Mouse (Mus musculus) neutrophil, adult 5-6 weeks (primary cell): ENCODE results near the gene Ccser1. TPM values are rescaled to one million over a fixed set of nuclear protein-coding genes. Genes with fewer than 3 reads are reported as not detected.
"Not testable (repeated sequence)": the region's sequence is repeated elsewhere in the genome, so short reads cannot be mapped to it uniquely, and the experiment has no call there.

Source experiments
- ATAC-seq: fragments of 151-379, 151-347 bp; 2 replicates; pipeline ENCODE4 v1.8.0; 2017; ENCODE audit warnings: mild to moderate bottlenecking, moderate TSS enrichment; ENCODE audit not compliant: insufficient number of reproducible peaks, poor library complexity, low FRiP score, severe bottlenecking; ENCODE audit errors: extremely low read depth
- total RNA-seq: library from RNA; stranded (forward); fragments of 200-1000 nt; gene quantifications from 2 replicates; pipeline ENCODE4 v1.2.3, GENCODE M21; 2017

The Ccser1 gene
- total RNA-seq, 1 experiment from 2014 or later, result 0.35 TPM

DNA sequence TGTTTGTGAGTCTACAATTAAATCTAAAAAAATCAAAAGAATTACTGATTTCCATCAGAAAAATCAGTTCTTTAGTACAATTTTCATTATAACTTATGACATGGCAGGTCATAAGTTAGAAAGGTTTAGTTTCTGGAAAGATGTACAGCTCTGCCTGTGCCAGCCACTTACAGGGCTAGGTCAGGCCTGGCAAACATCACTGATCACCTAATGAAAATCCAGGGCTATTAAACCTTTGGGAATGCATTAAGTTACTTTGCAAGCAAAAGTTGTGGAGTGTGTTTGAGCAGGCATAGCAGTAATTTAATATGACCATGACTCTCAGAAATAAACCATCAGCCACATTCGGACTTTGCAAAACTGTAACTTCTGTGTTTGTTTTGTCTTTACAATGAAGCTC, 36.4 kb downstream of the Ccser1 start:
- ATAC-seq, result no peak

DNA sequence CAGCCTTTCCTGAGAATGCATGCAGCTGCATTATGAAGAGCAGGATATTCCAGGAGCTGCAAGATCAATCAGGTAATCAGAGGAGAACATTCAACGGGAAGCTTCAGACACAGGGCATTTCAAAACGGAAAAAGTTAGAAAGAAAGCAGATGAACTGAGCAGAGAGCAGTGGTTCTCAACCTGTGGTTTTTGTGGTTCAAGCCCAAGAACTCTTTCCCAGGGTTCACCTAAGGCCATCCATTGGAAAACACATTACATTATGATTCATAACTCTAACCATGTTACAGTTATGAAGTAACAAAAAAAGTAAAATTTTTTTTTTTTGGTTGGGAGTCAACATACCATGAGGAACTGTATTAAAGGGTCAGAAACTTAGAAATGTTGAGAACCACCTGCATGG, 37.6 kb downstream of the Ccser1 start:
- no peak for ATAC-seq

DNA sequence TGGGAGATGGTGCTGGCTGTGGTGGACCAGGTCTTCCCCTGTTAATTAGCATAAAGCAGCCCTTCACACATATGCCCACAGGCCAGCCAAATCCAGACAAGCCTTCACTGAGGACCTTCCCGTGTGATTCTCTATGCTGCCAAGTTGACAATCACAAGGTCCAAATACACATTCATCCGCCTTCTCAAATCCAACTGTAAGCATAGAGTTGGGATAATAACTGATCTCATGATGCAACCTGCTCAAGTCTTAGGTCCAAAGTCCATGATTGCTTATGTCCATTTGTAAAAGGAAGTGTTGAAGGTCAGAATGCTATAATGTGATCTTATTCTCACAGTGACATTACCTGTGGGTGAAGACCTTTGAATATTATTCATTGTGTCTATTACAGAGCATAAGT, 43.4 kb downstream of the Ccser1 start:
- ATAC-seq, result no peak

DNA sequence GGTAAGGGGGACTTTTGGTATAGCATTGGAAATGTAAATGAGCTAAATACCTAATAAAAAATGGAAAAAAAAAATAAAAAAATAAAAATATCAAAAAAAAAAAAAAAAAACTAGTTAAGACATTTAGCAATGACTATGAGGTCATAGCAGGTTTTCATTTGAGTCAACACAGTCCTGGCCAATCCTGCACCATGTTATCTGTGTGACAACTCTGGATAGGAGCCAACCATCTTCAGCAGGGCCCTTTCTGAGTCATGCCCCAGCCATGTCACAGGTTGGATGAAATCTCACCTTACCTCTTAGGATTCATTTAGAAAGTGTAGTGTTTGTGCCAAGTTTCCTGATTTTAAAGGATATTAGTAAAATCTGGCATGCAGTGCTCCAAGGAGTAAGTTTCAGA, 45.2 kb downstream of the Ccser1 start:
- no peak for ATAC-seq

DNA sequence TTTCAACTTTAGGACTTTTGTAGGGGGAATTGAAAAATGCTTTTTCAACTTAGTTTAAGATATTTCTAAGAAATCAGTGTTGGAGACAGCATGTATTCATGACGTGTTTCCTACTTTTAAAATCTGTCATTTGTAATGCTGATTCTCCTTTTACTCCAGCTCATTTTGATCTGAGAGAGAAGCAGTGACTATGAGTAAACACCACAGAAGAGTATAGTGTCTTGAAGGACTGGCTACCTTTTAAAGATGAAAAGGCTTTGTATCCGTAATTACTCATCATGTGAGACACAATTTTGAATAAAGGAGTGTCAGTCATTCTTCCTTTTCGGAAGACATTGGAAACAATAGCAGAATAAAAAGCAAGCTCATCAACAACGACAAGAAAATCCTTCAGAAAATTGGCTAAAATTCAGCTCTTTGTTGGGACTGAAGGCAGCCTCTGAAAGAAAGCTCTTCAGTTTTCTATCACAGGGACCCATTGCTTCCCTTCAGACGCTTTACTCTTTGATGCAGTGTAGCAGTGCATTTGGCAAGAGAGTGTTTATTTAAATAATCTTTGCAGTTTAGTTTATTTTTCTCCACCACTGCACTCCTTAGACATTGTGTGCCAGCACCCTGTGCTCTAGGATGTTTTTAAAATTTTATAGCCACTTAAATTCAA, 50.1 kb downstream of the Ccser1 start:
- no peak for ATAC-seq

DNA sequence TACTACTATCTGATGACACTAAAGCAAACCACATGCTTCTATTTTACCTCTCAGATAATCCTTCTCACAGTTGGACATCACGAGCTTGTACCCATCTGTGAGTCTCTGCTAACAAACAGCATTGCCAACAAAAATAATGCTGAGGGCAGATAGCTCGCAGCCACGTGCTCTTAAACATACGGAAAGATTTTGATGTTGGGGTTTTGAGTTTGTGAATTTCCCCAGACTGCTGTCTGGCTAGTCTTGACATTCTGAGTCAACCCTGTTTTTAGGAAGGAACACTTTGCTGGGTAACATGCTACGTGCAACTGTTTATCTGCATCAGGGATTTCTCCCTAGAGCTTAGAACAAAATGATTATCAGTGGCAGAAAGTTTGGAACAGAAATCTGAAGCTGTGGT, 52.9 kb downstream of the Ccser1 start:
- ATAC-seq, result no peak

DNA sequence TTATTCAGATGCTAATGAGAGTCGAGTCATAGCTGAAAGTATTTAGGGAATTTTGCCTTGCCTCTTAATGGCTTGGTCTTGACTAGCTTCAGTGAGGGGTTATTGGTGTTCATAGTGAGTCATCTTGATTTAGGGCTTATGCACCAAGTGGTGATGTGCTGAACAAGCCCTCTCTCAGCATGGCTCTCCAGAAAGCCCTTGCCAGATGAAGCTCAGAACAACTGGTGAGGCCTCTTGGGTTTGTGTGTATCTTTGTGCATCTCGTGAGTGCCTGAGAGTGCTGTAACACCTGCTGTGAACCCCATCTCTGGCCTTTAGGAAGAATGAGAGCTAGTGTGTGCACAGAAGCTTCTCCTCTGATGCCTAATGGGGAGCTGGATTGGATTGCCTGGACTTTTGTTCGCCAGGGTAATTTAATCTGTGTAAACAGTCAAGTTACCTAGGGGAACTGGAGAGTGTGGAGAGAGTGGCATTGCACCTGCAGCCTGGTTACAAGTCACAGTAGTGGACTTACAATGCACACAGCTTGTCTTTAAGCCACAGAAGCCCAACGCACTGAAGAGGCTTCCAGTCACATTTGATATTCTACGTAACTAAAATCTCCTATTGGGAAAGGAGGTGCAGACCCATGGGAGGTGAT, 53.5 kb downstream of the Ccser1 start:
- ATAC-seq, result no peak

DNA sequence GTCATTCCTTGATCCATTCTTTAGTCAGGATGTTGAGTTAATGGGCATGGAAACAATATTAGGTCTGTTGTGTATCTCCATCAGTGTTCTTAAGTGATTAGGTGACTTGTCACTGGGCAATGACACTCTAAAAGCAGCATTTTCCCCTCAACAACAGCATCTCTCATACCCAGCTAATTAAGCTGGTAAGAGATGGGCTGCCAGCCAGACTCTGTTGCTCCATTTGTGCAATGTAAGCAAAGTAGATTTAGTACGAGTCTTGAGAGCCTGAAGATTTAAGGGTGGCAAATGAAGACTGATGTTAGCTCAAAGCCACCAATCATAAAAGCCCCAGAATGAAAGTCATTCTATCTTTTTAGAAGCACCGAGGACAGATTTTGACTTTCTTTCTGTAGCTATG, 60.5 kb downstream of the Ccser1 start:
- ATAC-seq, result no peak

DNA sequence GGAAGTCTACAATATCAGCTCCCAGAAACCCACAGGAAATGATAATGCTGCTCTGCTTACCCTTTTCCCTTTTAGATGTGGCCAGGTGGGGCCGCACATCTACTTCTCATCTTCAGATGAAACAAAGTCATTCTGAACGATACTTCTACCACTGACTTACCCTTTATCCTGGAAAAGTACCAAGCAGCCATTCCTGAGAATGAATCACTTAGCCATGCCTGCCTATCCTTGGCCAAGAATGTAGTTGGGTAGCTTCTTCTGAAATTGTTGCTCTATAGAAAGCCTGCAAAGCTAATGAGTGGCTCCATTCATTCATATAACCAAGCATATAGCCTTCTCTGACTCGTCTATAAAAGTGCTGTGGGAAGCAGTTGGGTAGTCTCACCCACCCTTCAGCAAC, 62.4 kb downstream of the Ccser1 start:
- no peak for ATAC-seq

DNA sequence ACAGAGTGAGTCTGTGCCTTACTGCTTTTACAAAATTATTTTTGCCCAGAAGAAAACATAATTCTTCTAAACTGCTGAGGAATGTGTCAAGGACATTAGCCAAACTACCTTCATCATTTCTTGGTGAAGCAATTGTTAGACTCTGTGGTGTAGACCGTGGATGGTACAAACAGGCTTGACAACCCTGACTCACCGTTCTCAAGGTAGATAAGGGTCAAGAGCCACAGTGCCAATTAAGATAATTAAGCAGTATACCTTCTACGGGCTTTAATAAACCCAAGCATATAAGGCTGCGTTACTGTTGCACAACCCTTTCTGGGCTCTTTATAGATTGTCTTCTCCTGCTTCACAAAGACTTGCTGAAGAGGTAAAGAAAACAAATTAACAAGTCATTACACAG, 66.4 kb downstream of the Ccser1 start:
- no peak for ATAC-seq

DNA sequence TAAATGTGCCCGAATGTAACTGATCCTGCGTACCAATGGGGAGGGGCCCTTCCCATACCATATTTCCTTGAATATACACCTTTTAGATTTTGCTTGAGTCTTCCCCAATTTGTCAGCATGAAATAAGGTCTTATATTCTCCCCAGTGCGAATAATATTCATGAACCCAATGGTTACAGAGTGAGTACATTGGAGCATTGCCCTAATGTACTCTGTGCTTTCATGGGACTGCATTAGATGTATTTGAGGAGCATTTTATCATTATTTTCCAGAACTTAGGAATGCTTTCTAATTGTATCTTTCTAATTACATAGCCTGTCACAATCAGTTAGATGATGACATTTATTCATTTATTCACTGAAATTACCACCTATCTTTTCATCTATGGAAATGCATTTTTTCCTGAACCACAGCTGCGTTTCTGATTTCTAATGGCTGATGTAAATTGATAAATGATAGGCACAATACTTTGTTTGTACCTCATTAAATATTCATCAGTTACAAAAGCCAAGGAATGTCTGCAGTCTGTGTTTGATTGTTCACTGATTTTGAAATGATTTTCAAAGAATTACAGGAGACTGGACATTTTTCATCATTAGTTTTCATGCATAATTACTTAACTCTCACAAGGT, 67.8 kb downstream of the Ccser1 start:
- ATAC-seq, result no peak

DNA sequence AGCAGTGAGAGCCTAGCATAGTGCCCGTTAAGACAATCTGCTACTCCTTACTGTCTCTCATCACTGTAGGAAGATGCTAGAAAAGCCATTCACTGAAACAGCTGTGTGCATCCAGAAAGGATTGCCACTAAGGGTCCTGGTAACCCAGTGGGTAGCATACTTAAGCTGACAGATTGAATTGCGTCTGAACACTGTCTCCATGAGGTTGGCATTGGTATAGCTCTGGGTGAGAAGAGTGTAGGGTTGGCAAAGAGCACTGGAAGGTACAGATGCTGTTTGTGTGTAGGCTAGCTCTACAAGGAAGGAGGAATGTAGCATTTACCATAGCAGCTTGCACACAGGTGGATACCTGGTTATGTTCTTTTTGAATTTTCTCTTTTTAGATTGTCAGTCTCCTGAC, 68.6 kb downstream of the Ccser1 start:
- no peak for ATAC-seq

DNA sequence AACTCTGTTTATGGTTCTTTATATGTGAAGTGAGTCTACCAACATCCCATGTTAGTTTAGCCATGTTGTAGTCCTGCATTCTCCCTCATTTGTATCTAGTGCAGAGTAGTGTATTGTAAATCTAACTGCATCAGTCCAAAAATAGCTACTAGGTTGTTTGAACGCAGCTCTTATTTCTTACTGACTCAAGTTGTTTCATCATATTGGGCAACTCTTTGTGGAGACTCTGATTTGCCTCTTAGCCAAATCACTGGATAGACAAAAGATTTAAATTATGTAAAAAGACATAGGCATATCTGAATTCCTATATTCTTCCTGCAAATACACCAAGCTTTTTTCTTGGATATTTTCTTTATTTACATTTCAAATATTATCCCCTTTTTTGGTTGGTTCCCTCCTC, 71.1 kb downstream of the Ccser1 start:
- no peak for ATAC-seq

DNA sequence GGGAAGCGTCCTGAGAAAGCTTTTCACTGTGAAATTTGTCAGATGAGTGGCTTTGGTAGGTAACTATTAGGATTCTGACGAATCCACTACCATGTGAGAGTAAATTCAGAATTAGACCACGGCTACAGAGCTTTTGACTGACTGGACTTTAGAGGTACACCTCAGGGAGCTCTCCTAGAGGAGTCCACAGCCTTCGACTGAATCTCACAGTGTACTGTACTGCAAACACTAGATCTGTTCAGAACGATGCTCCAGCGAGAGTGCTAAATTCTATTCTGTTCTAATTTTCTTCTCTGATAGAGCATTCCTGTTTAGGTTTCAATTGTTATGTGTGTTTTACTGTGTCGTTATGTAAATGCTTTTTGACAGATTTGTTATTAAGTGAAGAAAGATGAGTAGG, 72.8 kb downstream of the Ccser1 start:
- no peak for ATAC-seq

DNA sequence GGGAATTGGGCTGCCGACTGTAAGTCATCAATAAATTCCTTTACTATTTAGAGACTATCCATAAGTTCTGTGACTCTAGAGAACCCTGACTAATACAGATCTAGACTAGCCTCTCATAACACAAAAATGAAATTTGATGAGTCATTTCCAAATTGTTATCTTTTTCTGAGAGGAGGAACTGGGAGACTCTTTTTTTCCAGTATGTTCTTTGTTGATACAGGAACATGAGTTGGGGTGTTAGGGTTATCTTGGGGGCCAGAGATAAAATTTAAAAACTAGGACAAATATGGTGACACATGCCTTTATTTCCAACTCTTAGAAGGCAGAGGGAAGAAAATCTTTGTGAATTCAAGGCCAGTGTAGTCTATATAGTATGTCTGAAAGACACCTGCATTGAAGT, 75.8 kb downstream of the Ccser1 start:
- not testable (repeated sequence) for ATAC-seq

DNA sequence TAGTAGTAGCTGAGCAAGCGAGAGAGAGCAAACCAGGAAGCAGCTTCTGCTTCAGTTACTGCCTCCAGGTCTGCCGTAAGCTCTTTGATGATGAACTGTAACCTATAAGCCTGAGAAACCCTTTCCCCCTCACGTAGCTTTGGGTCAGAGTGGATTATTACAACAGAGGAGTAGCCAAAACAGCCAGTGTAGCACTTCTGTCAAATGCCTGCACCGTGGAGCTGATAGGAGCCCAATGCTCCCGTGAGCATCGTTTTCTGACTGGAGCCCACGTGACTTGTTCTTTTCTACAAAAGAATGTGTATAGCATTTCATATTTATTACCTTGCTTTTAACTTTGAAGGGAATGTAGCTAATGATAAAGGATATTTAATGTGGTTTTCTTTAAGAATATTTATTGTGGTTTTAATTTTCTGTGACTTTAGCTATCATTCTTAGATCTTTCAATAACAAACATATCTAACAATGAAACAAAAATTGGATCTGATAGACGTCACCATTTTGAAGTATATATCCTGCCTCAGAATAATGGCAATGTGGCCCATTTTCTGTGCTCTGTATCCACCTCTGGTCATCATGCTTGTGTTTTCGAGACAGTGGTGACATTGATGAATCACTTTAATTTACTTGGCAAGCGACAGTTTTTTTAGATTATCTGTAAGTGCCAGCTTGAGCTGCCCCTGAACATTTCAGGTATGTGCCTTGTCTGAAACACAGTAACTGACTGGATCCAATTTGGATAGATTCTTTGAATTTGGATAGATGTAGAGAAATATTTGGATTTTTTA, 78.9 kb downstream of the Ccser1 start:
- no peak for ATAC-seq

DNA sequence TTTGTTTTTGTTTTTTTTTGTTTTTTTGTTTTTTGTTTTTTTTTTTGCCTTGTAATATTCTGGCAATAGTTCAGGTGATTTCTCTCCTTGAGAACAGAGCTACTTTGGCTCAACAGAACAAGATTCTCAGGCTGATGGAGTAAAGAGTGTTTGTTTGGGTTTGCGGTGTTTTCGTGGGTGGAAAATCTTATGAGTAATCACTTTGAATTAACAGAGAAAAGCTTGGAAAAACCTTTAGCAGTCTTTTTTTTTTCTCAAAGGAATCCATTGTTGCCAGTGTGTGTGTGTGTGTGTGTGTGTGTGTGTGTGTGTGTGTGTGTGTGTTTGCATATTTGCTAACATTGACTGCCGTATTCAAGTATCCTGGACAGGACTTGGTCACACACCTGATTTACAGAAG, 81.3 kb downstream of the Ccser1 start:
- ATAC-seq, result no peak

DNA sequence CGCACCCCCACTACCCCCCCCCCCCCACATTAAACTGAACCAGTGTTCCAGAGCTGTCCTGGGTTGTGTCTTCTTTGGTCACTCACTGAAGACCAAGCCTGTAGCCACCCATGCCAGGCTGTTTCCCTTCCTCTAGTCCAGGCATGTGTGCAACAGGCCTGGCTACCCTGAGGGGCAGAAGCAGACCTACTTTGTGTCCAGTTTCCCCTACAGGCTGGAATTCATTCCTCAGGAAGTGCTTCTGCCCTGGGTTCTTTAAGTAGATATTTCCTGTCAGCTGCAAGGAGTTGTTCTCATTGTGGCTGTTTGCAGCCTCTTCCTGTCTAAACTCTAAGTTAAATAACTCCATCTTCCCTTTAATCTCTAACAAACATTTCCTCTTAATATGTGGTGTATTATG, 82.3 kb downstream of the Ccser1 start:
- ATAC-seq, result no peak

DNA sequence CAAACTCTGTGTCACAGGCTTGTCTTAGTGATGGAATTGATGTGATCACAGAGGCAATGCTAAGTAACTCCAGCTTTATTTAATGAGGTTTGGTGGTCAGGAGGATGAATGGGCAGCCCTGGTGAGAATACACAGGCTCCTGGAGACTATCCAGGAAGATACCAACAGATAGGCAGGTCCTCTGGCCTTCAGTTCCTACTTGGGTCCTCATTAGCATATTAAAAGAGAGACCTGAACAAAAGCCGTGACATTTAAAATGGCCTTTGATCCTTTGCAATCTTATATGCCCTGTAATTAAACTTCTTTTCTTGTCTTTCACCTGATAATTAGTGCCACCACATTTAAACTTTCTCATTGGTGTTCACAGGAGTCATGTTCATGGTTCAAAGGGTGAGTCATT, 83.2 kb downstream of the Ccser1 start:
- ATAC-seq, result no peak

DNA sequence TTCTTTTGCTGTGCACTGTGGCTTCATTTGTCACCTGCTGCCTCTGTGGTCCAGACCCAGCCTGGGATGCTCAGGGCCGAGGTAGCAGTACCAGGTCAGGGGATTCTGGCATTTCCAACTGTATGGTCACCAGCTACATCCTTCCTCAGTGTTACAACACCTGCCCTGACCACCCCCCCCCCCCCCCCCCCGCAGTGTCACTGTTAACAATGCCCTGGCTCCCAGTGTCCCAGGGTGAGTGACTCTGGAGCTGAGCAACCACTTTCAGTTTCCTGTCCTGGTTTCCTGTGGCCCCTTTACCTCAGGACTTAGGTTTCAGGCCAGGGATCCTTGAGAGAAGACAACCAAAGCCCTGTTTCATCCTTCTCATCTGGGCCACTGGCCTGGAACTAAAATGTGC, 90.9 kb downstream of the Ccser1 start:
- ATAC-seq, result no peak
